Mouse (Mus musculus) A20 (cell line): Measurements from ENCODE around the gene Fgr.

Experiments
- DNase-seq: peaks from one replicate; pipeline ENCODE4 v3.0.0-alpha.2; 2011; ENCODE audit warnings: low read depth, low spot score

Gene Fgr

DNA sequence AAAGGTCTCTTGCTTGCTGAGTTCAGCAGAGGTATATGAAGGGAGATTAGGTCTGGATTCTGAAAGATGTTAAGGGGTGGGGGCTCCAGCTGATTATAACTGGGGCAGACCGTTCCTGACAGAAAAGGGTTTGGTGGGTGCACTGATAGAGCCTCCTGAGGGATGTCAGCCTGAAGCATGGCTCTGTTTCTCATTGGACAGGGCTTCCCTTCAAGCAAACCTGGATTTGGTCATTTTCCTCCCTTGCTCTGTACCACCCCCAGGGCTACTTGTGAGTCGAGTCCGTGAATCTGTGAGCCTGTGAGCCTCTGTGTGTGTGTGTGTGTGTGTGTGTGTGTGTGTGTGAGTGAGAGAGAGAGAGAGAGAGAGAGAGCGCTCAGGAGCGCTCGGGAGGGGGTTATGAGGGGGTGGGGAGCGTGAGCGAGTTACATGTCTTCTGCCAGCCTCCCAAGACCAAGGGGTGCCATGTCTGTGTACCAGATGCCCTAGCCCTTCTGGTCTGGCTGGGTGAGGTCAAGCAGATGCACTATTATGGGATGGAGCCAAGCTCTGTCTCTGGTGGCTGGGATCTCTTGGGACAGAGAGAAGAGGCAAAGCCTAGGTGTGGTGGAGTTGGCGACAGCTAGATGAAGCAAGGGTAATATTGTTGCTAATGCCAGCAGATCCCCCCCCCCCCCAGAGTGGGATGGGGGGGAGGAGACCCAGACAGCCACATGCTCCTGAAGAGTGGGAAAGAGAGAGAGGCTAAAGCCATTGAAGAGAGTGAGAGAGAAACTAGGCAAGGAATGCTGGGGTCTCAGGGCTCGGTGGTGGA lies 41.2 kb downstream of the Fgr start:
- no peak for DNase-seq

DNA sequence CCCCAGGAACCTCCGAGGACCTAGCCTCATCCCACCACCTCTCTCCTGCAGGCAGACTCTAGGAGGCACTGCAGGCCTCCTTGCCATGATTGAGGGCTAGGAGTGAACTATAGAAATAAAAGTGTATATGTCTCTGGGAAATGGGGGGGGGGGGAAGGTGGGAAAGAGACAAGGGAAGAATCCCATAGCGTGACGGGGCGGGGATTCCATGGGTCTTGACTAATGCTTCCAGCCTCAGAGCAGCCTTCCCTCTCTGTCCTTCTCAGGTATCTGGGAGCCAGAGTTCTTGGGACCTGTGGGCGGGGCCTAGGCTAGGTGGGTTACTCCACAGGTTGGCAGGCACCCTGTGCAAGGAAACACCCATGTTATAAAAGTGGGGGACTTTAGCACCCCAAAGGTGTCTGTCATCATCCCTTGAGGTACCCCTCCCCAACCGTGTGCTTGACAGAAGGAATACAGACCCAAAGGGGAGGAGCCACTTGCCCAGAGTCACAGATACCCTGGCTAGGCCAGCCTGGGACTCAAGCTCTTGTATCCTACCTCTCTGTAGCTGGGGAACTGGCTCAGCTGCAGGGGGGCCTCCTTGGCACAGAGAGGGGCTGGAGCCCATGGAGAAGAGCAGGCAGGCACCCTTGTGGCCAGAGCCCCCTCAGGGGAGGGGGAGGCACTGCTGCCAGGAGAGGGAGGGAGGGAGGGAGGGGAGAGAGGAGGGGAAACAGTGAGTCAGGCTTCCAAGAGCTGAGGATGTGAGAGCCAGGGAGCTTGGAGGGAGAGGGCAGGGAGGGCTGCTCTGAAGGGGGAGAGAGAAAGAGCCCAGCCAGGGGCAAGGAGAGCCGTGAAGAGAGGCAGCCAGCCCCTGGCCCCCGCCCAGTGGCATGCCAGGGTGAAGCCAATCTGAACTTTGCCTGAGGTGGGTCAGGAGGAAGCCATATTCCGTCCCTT lies 42.1 kb downstream of the Fgr start:
- DNase-seq = no peak

DNA sequence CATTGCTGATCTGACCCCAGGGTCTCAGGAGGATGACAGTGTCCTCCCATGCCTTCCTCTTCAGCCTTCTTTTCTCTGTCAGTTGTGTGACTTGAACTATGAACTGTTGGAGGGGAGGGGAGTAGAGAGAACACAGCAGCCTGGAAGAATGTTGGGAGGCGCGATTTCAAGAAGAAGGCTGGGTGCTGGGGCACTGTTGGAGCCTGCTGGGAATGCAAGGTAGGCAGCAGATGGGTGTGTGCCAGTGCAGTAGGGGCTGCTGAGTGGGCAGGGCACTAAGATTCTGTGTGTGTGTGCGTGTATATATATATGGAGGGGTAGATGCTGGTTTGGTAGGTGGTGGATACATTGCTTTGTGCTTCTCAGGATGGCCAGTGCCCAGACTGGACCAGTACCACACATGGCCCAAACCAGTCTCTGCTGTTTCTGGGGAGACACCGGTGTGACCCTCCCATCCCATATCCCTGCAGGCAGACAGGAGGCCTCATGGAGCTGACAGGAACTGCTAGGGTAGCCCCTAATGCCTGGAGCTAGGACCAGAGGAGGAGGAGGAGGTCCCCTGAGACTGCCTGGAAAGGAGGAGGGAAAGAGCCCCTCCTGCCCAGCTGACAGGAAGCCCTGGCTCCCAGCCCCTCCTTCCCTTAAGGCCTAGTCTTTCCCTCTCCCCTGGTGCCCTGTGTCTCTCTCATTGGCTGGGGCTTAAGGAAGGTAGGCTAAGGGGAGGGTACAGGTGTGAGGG lies 43.0 kb downstream of the Fgr start:
- DNase-seq = no peak

GRCm38 (mm10) chr4:133017597-133018262 lies 43.8 kb downstream of the Fgr start:
- DNase-seq = no peak

DNA sequence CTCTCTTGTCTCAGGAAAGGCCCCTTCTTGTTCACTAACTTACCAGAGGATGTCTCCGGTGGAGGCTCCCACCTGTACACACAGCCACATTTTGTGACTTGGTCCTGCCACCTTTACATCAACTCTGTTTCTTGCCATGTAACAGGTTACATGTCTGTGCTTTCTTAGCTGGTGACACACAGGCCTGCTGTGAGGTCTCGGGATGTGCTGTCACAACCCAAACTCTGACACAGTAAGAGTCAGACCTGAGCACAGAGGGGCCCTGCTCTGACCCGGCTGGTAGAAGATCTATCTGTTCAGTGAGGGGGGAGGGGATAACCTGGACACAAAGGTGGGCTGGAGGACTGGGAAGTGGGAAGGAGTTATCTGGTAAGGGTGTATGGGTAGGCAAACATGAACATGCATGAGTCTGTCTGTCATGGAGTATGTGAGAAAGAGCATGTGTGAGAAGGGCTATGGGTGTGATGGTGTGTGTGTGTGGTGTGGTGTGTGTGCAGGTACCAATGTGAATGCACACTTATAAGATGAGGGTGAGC lies 44.4 kb downstream of the Fgr start:
- DNase-seq = no peak

DNA sequence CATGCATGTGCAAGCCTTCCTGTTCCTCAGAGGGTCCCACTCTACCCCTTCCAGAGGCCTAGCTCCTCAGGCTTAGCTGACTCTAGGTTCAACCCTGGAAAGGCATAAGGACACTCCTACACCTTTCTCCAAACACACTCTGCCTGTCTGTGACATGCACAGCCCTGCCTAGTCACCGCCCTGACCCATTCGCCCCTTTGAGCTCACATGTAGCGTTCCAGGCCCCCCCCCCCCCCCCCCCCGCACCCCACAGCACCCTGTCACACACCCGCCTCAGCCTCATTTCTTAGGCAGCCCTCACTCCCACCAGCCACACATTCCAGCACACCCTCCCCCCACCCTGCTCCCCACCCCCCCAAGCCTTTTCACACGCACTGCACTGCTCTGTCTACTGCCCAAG lies 46.8 kb downstream of the Fgr start:
- DNase-seq = no peak

GRCm38 (mm10) chr4:133021181-133021671 lies 47.3 kb downstream of the Fgr start:
- no peak for DNase-seq

DNA sequence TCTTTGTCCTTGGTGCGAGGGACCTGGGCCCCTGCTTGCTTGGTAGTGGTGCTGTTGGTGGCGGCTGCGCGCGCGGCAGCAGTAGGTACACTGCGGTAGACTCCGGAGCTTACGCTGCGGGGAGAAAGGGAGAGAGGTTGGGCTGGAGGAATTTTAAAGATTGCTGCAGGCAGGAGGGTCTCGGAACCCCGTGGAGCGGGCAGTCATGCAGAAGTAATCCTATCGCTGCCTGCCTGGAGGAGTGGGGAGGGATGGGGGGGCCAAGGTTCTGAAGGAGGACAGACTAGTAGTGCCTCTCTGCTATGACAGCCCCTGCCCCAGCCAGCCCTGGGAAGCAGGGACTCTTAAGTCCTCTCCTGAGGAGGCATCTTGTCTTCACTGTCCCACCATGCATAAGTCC lies 48.3 kb downstream of the Fgr start:
- no peak for DNase-seq

DNA sequence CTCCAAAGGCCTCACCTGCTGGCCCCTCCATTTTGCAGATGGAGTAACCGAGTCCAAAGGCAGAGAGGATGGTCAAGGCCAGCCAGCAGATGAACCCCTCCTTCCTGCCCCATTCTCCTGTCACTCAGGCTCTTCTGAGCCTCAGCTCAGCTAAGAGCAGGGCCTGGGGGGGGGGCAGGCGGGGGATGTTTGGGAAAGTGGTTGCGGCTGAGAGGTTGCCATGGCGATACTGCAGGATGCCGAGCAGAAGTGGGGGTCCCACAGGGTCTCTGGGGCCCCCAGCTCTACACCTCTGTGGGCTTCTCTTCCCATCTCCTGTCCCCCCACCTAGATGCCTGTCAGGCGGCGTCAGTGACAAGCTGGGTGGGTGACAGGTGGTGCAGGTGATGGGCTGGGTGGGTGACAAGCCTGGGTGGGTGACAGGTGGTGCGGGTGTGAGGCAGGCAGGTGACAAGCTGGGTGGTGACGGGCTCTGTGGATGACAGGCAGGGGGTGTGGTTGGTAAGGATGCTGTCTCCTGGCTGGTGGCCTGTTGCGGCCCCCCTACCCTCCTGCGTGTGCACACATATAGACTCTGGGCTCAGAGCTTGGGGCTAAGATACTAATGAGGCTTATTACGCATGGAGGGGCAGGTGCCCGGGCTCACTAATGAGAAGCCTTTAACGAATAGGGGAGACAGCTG lies 49.2 kb downstream of the Fgr start:
- no peak for DNase-seq

DNA sequence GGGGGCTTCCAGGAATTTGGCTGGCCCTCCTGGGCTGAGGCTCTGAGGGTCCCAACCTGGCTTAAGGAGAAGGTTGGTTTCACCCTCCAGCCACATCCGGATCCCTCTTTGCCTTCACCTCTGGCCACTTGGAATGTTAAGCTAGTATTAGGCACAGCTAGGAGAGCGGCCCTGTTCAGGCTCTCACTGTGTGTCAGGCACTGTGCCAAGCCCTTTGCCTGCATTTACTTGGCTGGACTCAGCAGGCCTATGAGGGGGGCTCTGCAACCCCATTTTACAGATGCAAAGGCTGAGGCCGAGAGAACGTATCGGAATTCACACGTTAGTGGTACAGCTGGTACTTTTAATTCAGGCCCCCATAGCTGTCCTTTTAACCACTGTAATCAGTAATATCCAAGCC lies 49.7 kb downstream of the Fgr start:
- no peak for DNase-seq

GRCm38 (mm10) chr4:133024404-133024803 lies 50.5 kb downstream of the Fgr start:
- no peak for DNase-seq

DNA sequence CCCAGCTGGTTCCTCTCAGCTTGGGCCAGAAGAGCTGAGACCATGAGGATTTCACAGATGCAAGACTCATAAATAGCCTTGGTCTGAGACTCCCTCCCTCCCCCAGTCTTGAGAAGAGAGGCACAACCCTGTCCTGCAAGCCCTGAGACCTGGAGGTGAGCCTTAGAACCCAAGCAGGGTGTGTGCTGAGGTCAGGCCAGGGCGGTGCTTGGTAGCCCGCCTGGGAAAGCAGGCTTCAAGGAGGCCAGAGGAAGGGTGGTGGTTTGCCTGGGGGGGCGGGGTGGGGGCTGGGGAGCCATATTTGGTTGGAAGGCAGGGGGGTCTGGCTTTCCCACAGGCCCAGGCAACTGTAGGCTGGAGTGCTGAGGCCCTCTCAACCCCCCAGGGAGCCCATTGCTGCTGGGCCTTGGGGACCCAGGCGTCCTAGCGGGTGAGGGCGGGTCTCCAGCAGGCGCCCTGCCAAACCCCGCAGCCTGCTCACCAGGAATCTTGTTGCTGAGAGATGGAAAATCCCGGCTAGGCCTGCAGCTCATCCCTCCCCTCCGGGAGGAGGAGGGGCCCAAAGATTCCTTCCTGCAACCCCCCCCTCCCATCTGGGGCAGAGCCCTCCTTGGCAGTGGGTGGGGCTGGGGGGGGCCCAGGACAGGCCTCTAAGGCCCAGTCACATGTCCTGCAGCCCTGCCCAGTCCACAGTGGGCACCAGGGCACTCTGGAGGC lies 51.2 kb downstream of the Fgr start:
- no peak for DNase-seq

GRCm38 (mm10) chr4:133026272-133026671 lies 52.4 kb downstream of the Fgr start:
- DNase-seq = no peak

DNA sequence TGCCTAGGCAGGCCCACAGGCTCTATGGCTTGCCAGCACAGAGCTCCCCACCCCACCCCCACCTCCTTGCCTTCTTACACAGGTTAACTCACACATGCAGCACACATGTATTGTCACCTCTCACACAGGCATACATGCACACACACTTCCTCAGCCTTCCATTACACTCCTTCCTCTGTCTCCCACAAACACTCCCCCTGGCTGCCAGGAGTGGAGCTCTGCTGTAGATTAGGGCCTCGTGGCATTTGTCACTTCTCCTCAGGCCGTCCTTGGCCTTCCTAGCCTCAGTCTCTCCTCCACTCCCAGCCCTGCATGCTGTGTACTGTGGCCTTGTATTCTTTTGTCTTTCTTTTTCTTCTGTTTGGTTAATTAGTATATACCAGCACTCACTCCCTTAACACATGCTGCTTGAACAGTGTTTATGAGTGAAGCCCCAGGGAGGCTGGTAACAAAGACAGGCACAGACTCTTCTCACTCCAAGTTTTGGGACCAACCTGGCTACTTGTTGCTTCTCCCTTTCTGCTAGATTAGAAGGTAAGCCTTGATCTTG lies 53.0 kb downstream of the Fgr start:
- DNase-seq = no peak

GRCm38 (mm10) chr4:133027721-133028120 lies 53.8 kb downstream of the Fgr start:
- no peak for DNase-seq

- DNase-seq = no peak
Observed at GRCm38 (mm10) chr4:133028193-133028592, 54.3 kb downstream of the Fgr start.

DNA sequence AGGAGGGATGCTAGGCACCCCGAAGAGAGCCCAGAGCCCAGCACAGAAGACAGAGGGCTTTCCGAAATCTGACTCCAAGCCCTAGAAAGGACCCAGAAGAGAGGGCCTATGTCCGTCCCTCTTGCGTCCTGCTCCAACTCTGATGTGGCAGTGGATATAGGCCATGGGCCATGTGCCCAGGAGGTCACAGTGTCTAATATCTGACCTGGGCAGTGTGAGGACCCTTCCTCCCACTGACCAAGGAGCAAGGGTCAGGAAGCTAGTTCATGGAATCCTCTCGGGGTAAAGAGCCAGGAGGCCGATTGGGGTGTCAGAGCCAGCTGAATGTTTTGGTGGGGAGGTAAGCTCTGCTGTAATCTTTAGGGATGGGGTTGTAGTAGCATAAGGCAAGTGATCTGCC lies 55.0 kb downstream of the Fgr start:
- no peak for DNase-seq

GRCm38 (mm10) chr4:133032410-133033095 lies 58.7 kb downstream of the Fgr start:
- no peak for DNase-seq

DNA sequence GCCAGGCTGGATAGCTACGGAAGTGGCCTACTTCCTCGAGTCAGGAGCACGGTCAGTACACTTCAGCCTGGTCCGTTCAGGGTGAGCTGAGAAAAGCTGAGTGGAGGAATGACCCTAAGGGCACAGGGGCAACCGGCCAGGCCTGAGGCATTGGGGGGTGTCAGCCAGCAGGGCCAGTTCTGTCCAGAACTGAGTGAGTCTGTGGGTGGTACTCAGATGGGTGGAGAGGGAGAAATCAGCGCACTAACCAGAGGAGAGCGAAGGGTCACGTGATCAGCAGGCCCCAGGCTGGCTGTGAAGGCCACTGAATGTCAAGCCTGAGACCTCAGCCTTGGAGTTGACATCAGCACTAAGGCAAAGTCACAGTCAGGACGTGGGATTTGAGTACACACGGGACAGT lies 60.6 kb downstream of the Fgr start:
- no peak for DNase-seq
